Mouse (Mus musculus) intestine, postnatal 0 days (tissue): ENCODE data around the gene Dhdh. TPM values are rescaled to one million over a fixed set of nuclear protein-coding genes. Genes with fewer than 3 reads are reported as not detected.
A peak's percentile ranks its signal among the peaks of the same experiment; 100 is the strongest.

Experiments used
- ATAC-seq: fragments of 200-750 bp; cut with Nextera tagmentation; 2 replicates; pipeline ENCODE4 v1.8.0; 2017; ENCODE audit warnings: mild to moderate bottlenecking, moderate TSS enrichment, moderate library complexity
- H3K27ac ChIP-seq: fragments of 300-500 bp; sonication (generic); 2 replicates; pipeline ENCODE4 v1.5.1; 2014; ENCODE audit warnings: mild to moderate bottlenecking, low read depth, low read length, moderate library complexity
- H3K27me3 ChIP-seq: fragments of 300-500 bp; sonication (generic); replicated peaks from 2 replicates; pipeline ENCODE4 v1.6.1; 2014; ENCODE audit warnings: low read length, mixed read lengths; ENCODE audit not compliant: control insufficient read depth, insufficient read depth
- H3K36me3 ChIP-seq: fragments of 300-500 bp; sonication (generic); 2 replicates; pipeline ENCODE4 v1.6.1; 2014; ENCODE audit warnings: mild to moderate bottlenecking, moderate library complexity; ENCODE audit not compliant: control insufficient read depth, insufficient read depth
- H3K4me1 ChIP-seq: fragments of 300-500 bp; sonication (generic); replicated peaks from 2 replicates; pipeline ENCODE4 v1.6.1; 2014; ENCODE audit warnings: antibody characterized with exemption, low read length, mixed read lengths; ENCODE audit not compliant: control insufficient read depth, insufficient read depth
- H3K4me2 ChIP-seq: fragments of 300-500 bp; sonication (generic); replicated peaks from 2 replicates; pipeline ENCODE4 v1.6.1; 2014; ENCODE audit warnings: low read depth, mild to moderate bottlenecking, moderate library complexity
- H3K4me3 ChIP-seq: fragments of 300-500 bp; sonication (generic); 2 replicates; pipeline ENCODE4 v1.5.1; 2014; ENCODE audit warnings: low read depth, low read length
- H3K9ac ChIP-seq: fragments of 300-500 bp; sonication (generic); 2 replicates; pipeline ENCODE4 v1.6.1; 2014; ENCODE audit warnings: mild to moderate bottlenecking, low read depth, low read length
- H3K9me3 ChIP-seq: fragments of 300-500 bp; sonication (generic); 2 replicates; pipeline ENCODE4 v1.6.1; 2016; ENCODE audit warnings: mixed run types; ENCODE audit not compliant: control insufficient read depth
- CTCF ChIP-seq: sonication (generic); IDR thresholded peaks from 2 replicates; pipeline ENCODE4 v1.5.1; 2016; ENCODE audit warnings: low read depth, mild to moderate bottlenecking, control low read depth, antibody characterized with exemption, moderate library complexity
- WGBS: fragments of 180-500 bp; shearing (Covaris S2); extraction: QIAGEN DNeasy Blood & Tissue Kit; methylation state at CpG from one replicate; pipeline ENCODE4 v1.1.7; 2014; 5-methylcytosine and 5-hydroxymethylcytosine counted together
- polyA plus RNA-seq: library from polyadenylated mRNA; unstranded; fragments of >200 nt; fragmentation: Nextera tagmentation; extraction: Ambion mirVana; gene quantifications from 2 replicates; pipeline ENCODE4 v1.2.1, GENCODE M21; 2015

Dhdh gene
- polyA plus RNA-seq, 1 experiment from 2014 or later: 1.1 TPM

- no peak for ATAC-seq
- peaks cover 8% of the 10 kb centered on the region; the same call in 1 of the 2 replicates for H3K36me3 ChIP-seq
- H3K4me1 ChIP-seq: peaks cover 8% of the 10 kb centered on the region
- H3K9me3 ChIP-seq: no peaks in the 10 kb centered on the region
- peak overlapping the region; percentile 77 for H3K9ac ChIP-seq
- peak overlapping the region; percentile 73 for H3K4me2 ChIP-seq
- peak overlapping the region; percentile 80 for H3K27ac ChIP-seq
- TF ChIP-seq CTCF: peak; percentile 65
- peak overlapping the region; percentile 61 for H3K4me3 ChIP-seq
- no peaks in the 10 kb centered on the region for H3K27me3 ChIP-seq
- whole genome bisulfite sequencing: 21% methylated on average over 7 of the region's 7 CpGs
Observed at GRCm38 (mm10) chr7:45526474-45527120, 38.0 kb upstream of the Dhdh start.

GRCm38 (mm10) chr7:45525809-45526473, 37.3 kb upstream of the Dhdh start, which contains the start of the genes Ppp1r15a and Plekha4:
TSS of gene Ppp1r15a (minus strand) at chr7:45526268.
TSS of gene Plekha4 (plus strand) at chr7:45526330.
- Histone ChIP-seq H3K27me3 (no peaks in the 10 kb centered on the region), H3K27ac (peak within 1 kb of the TSS; percentile 80), H3K9ac (peak within 1 kb of the TSS; percentile 77), H3K36me3 (peaks cover 8% of the 10 kb centered on the region; the same call in 1 of the 2 replicates), H3K4me2 (peak within 1 kb of the TSS; percentile 73), H3K4me1 (peaks cover 8% of the 10 kb centered on the region), H3K4me3 (peak within 1 kb of the TSS; percentile 61), H3K9me3 (no peaks in the 10 kb centered on the region)
- TF ChIP-seq CTCF: no peak
- ATAC-seq: peak; percentile 91
- under 1% methylated on average over 54 of the region's 54 CpGs for WGBS

GRCm38 (mm10) chr7:45524841-45525621, 36.4 kb upstream of the Dhdh start:
- Histone ChIP-seq H3K27ac (peak overlapping the region; percentile 80; the same call in 1 of the 2 replicates), H3K4me3 (peak overlapping the region; percentile 61), H3K4me1 (peaks cover 8% of the 10 kb centered on the region), H3K9me3 (no peaks in the 10 kb centered on the region), H3K9ac (peak overlapping the region; percentile 77), H3K36me3 (peaks cover 8% of the 10 kb centered on the region; the same call in 1 of the 2 replicates), H3K4me2 (peak overlapping the region; percentile 73), H3K27me3 (no peaks in the 10 kb centered on the region)
- TF ChIP-seq CTCF: no peak
- 14% methylated on average over 12 of the region's 12 CpGs for WGBS
- ATAC-seq: no peak

GRCm38 (mm10) chr7:45523678-45524170, 35.1 kb upstream of the Dhdh start:
- WGBS: 77% methylated on average over 13 of the region's 13 CpGs
- Histone ChIP-seq H3K27me3 (no peaks in the 10 kb centered on the region), H3K36me3 (peaks cover 8% of the 10 kb centered on the region; the same call in 1 of the 2 replicates), H3K9me3 (no peaks in the 10 kb centered on the region), H3K9ac (no peak overlapping the region), H3K4me2 (peak overlapping the region; percentile 37), H3K4me3 (no peak overlapping the region), H3K4me1 (peaks cover 8% of the 10 kb centered on the region), H3K27ac (no peak overlapping the region)
- no peak for TF ChIP-seq CTCF
- no peak for ATAC-seq

GRCm38 (mm10) chr7:45522957-45523676, 34.5 kb upstream of the Dhdh start:
- Histone ChIP-seq H3K27ac (no peak overlapping the region), H3K36me3 (peaks cover 8% of the 10 kb centered on the region; the same call in 1 of the 2 replicates), H3K9me3 (no peaks in the 10 kb centered on the region), H3K9ac (no peak overlapping the region), H3K4me2 (peak overlapping the region; percentile 37), H3K27me3 (no peaks in the 10 kb centered on the region), H3K4me3 (no peak overlapping the region), H3K4me1 (peaks cover 8% of the 10 kb centered on the region)
- TF ChIP-seq CTCF: no peak
- WGBS: 61% methylated on average over 18 of the region's 18 CpGs
- no peak for ATAC-seq
